Mouse (Mus musculus) limb, embryonic 14.5 days (tissue): Measurements from ENCODE around the gene Best2. TPM values are rescaled to one million over a fixed set of nuclear protein-coding genes. Genes with fewer than 3 reads are reported as not detected.

Source experiments
- ATAC-seq: fragments of 200-750 bp; cut with Nextera tagmentation; 2 replicates; pipeline ENCODE4 v1.8.0; 2017; ENCODE audit warnings: low read depth, moderate number of reproducible peaks, moderate TSS enrichment; ENCODE audit not compliant: low FRiP score
- DNase-seq: peaks from one replicate; pipeline ENCODE4 v3.0.0-alpha.2; 2015; ENCODE audit warnings: low spot score
- H3K27ac ChIP-seq: fragments of 300-500 bp; sonication (generic); replicated peaks from 2 replicates; pipeline ENCODE4 v1.5.1; 2014; ENCODE audit warnings: low read depth, mild to moderate bottlenecking, low read length, moderate library complexity, mixed read lengths
- H3K27me3 ChIP-seq: fragments of 300-500 bp; sonication (generic); 2 replicates; pipeline ENCODE4 v1.6.1; 2014; ENCODE audit warnings: low read length, mixed read lengths; ENCODE audit not compliant: control insufficient read depth, insufficient read depth
- H3K36me3 ChIP-seq: fragments of 300-500 bp; sonication (generic); 2 replicates; pipeline ENCODE4 v1.6.1; 2014; ENCODE audit warnings: mild to moderate bottlenecking, low read length, moderate library complexity, mixed read lengths; ENCODE audit not compliant: control insufficient read depth, insufficient read depth
- H3K4me1 ChIP-seq: fragments of 300-500 bp; sonication (generic); 2 replicates; pipeline ENCODE4 v1.6.1; 2014; ENCODE audit warnings: antibody characterized with exemption, low read length, mixed read lengths; ENCODE audit not compliant: control insufficient read depth, insufficient read depth
- H3K4me2 ChIP-seq: fragments of 300-500 bp; sonication (generic); replicated peaks from 2 replicates; pipeline ENCODE4 v1.6.1; 2014; ENCODE audit warnings: low read depth, mild to moderate bottlenecking, low read length, moderate library complexity; ENCODE audit not compliant: severe bottlenecking
- H3K4me3 ChIP-seq: fragments of 300-500 bp; sonication (generic); replicated peaks from 2 replicates; pipeline ENCODE4 v1.5.1; 2014; ENCODE audit warnings: low read length
- H3K9ac ChIP-seq: fragments of 300-500 bp; sonication (generic); 2 replicates; pipeline ENCODE4 v1.6.1; 2014; ENCODE audit warnings: mild to moderate bottlenecking, low read depth, low read length, moderate library complexity; ENCODE audit not compliant: severe bottlenecking
- H3K9me3 ChIP-seq: fragments of 300-500 bp; sonication (generic); 2 replicates; pipeline ENCODE4 v1.6.1; 2016; ENCODE audit warnings: low read length; ENCODE audit not compliant: control insufficient read depth
- POLR2A ChIP-seq: fragments of 200-500 bp; IDR thresholded peaks from 2 replicates; pipeline ENCODE4 v1.8.0; 2012; ENCODE audit warnings: inconsistent platforms, mild to moderate bottlenecking, moderate library complexity, borderline replicate concordance; ENCODE audit not compliant: insufficient read depth, insufficient read length; ENCODE audit errors: extremely low read depth
- WGBS: fragments of 180-500 bp; shearing (Covaris S2); extraction: QIAGEN DNeasy Blood & Tissue Kit; methylation state at CpG from one replicate; pipeline ENCODE4 v1.1.7; 2014; 5-methylcytosine and 5-hydroxymethylcytosine counted together
- polyA plus RNA-seq, 2 experiments: library from polyadenylated mRNA; depleted of rRNA in 1 of 2; stranded (reverse) in 1 of 2; unstranded in 1 of 2; fragments of >200 nt; fragmentation: Nextera tagmentation in 1 of 2; extraction: Ambion mirVana in 1 of 2; gene quantifications; 2 replicates each; pipeline versions ENCODE4 v1.2.1 to v1.2.3; 2012 to 2014

Best2 gene
- polyA plus RNA-seq, 2 experiments: 0.15 TPM; not detected in 1

DNA sequence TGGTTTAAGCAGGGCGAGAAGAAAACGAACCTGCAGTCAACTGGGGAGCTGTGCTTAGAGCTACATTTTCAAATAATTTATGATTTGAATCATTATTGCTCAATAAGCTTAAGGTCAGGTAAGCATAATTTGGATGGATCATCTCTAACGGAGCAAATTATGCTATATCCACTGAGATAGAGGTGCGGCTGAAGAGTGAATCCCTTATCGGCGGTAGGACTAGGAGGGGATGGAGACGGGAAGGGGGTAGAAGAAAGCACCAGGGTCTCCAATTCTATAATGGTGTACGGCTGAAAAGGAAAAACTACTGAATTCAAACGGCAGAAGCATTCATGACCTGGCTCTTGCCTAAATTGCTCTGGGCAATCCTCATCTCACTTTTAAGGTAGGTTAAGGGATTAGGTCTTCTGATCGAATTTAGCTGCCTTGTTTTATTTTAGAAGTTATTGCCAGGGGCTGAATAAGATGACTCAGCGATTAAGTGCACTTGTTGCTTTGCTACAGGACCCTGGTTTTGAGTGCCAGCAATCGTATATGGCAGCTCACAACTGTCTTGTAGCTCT, 20.9 kb upstream of the Best2 start:
- Histone ChIP-seq H3K9me3 (no peaks in the 10 kb centered on the region), H3K36me3 (peaks cover 41% of the 10 kb centered on the region), H3K27ac (peak overlapping the region; percentile 98), H3K9ac (peak overlapping the region; percentile 68), H3K4me1 (peaks cover 13% of the 10 kb centered on the region), H3K4me2 (peak overlapping the region; percentile 88), H3K27me3 (no peaks in the 10 kb centered on the region), H3K4me3 (peak overlapping the region; percentile 74)
- no peak for DNase-seq
- TF ChIP-seq POLR2A: no peak
- 7% methylated on average over 12 of the region's 12 CpGs for WGBS
- no peak for ATAC-seq

GRCm38 (mm10) chr8:85034764-85035163, 20.4 kb upstream of the Best2 start:
- Histone ChIP-seq H3K4me1 (peaks cover 13% of the 10 kb centered on the region), H3K4me2 (peak overlapping the region; percentile 88), H3K27ac (no peak overlapping the region), H3K27me3 (no peaks in the 10 kb centered on the region), H3K9me3 (no peaks in the 10 kb centered on the region), H3K36me3 (peaks cover 41% of the 10 kb centered on the region), H3K4me3 (peak overlapping the region; percentile 74), H3K9ac (peak overlapping the region; percentile 12)
- ATAC-seq (no peak), DNase-seq (peak; percentile 92)
- no peak for TF ChIP-seq POLR2A
- 4% methylated on average over 13 of the region's 13 CpGs for WGBS

GRCm38 (mm10) chr8:85033867-85034266, 19.5 kb upstream of the Best2 start:
- no peak for TF ChIP-seq POLR2A
- H3K36me3 ChIP-seq: peaks cover 48% of the 10 kb centered on the region
- H3K27me3 ChIP-seq: no peaks in the 10 kb centered on the region
- ATAC-seq (no peak), DNase-seq (no peak)
- 79% methylated on average over 1 of the region's 1 CpGs for WGBS
- H3K4me3 ChIP-seq: no peak overlapping the region
- no peak overlapping the region for H3K27ac ChIP-seq
- H3K9me3 ChIP-seq: no peaks in the 10 kb centered on the region
- H3K4me1 ChIP-seq: peaks cover 14% of the 10 kb centered on the region
- no peak overlapping the region for H3K4me2 ChIP-seq
- no peak overlapping the region for H3K9ac ChIP-seq

- TF ChIP-seq POLR2A: no peak
- H3K4me3 ChIP-seq: no peak overlapping the region
- H3K9ac ChIP-seq: no peak overlapping the region
- H3K9me3 ChIP-seq: no peaks in the 10 kb centered on the region
- H3K36me3 ChIP-seq: peaks cover 48% of the 10 kb centered on the region
- H3K27me3 ChIP-seq: no peaks in the 10 kb centered on the region
- DNase-seq (no peak), ATAC-seq (no peak)
- peaks cover 19% of the 10 kb centered on the region for H3K4me1 ChIP-seq
- no peak overlapping the region for H3K4me2 ChIP-seq
- 83% methylated on average over 4 of the region's 4 CpGs for WGBS
- no peak overlapping the region for H3K27ac ChIP-seq
Observed at GRCm38 (mm10) chr8:85032622-85033311, 18.4 kb upstream of the Best2 start.

DNA sequence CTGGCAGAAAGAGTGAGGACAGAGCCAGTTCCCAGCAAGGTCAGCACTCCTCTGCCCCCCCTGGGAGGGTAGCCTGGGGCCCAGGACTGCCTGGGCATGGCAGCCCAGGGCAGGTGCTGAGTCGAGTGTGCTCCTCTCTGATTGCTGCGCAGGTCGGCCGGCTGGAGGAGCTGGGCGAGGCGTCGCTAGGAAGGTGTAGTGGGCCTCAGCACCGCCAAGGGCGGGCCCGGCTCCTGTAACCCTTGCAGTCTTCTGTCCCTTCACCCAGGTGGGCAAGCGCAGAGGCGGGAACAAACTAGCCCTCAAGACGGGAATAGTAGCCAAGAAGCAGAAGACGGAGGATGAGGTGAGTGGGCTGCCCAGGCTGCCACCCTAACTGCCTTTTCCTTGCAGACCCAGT, 14.9 kb upstream of the Best2 start:
- Histone ChIP-seq H3K4me1 (peaks cover 26% of the 10 kb centered on the region), H3K9me3 (no peaks in the 10 kb centered on the region), H3K27ac (no peak overlapping the region), H3K4me3 (no peak overlapping the region; the same call in 1 of the 2 replicates), H3K36me3 (peaks cover 48% of the 10 kb centered on the region), H3K27me3 (no peaks in the 10 kb centered on the region), H3K9ac (no peak overlapping the region), H3K4me2 (no peak overlapping the region)
- DNase-seq (no peak), ATAC-seq (no peak)
- 88% methylated on average over 14 of the region's 14 CpGs for WGBS
- no peak for TF ChIP-seq POLR2A
